Mouse (Mus musculus): Measurements from ENCODE around the gene Gabrr2.
A peak's percentile ranks its signal among the peaks of the same experiment; 100 is the strongest.

Gene Gabrr2

GRCm38 (mm10) chr4:33062981-33063380 lies at the start of gene Gabrr2:
Gene Gabrr2 (plus strand): TSS chr4:33062999.
- DNase-seq (ENCODE audit: low read depth, low spot score) = no peak

- DNase-seq (ENCODE audit: low read depth, low spot score) = peak; percentile 79
Measured at GRCm38 (mm10) chr4:33018361-33018999, 44.3 kb upstream of the Gabrr2 start.

- DNase-seq (ENCODE audit: low read depth, low spot score) = no peak
Measured at GRCm38 (mm10) chr4:33024420-33024819, 38.4 kb upstream of the Gabrr2 start.

- DNase-seq (ENCODE audit: low read depth, low spot score) = no peak
Measured at GRCm38 (mm10) chr4:33029104-33029503, 33.7 kb upstream of the Gabrr2 start.

- peak; percentile 6 for DNase-seq (ENCODE audit: low read depth, low spot score)
Measured at GRCm38 (mm10) chr4:33030264-33031194, 32.3 kb upstream of the Gabrr2 start.

- DNase-seq (ENCODE audit: low read depth, low spot score) = peak; percentile 76
Measured at GRCm38 (mm10) chr4:33031195-33031960, 31.4 kb upstream of the Gabrr2 start, which contains the start of gene Ube2j1. Gene Ube2j1 (plus strand): TSS chr4:33031416.

- no peak for DNase-seq (ENCODE audit: low read depth, low spot score)
Measured at GRCm38 (mm10) chr4:33032045-33032444, 30.8 kb upstream of the Gabrr2 start.

DNA sequence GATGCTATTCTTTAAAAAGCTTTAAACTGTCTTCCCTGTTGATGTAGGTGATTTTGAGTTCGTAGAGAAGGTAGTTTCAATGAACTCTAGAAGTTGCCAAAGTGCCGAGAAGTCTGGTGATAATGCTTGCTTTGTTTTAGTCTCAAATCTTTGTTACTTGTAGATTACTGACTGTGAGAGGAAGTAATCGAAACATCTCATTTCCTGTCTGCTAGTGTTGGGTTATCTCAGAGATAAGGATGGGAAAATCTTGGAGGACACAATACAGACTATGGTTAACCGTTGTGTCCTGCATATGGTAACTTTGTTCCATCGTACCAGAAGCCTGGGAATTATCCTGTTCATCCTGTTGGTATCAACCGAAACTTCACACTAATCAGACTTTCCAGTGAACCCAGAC lies 29.3 kb upstream of the Gabrr2 start:
- DNase-seq (ENCODE audit: low read depth, low spot score) = no peak

GRCm38 (mm10) chr4:33039826-33040225 lies 23.0 kb upstream of the Gabrr2 start:
- no peak for DNase-seq (ENCODE audit: low read depth, low spot score)

DNA sequence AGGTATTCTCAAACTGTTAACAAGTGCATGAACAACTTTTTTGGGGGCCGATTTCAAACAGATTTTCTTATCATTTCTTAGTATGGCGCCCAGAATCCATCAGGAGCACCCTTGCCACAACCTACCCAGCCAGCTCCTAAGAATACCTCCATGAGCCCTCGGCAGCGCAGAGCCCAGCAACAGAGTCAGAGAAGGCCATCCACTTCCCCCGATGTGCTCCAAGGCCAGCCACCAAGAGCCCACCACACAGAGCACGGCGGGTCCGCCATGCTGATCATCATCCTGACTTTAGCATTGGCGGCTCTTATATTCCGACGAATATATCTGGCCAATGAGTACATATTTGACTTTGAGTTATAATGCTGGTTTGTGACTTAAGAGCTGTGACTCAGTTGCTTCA lies 13.2 kb upstream of the Gabrr2 start:
- no peak for DNase-seq (ENCODE audit: low read depth, low spot score)

DNA sequence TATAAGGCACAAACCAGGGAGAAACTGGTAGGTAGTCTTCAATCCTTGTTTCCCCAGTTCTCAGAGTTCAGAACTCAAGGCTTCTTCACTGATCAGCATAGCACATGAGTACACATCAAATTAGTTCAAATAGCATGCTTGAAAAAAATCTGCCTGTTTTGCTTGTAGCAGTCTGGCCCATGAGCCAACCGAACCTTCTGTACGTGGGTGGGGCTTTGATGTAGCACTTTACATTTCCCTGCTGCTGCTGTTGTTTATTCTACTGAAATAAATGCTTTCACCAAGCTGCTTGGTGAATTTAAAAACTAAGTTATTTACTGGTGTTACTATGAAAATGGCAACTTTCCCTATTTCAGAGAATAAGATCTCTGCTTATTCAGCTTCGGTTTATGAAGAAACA lies 10.7 kb upstream of the Gabrr2 start:
- DNase-seq (ENCODE audit: low read depth, low spot score) = peak; percentile 50

- no peak for DNase-seq (ENCODE audit: low read depth, low spot score)
Measured at GRCm38 (mm10) chr4:33052650-33053049, 10.1 kb upstream of the Gabrr2 start.

- no peak for DNase-seq (ENCODE audit: low read depth, low spot score)
Measured at GRCm38 (mm10) chr4:33054426-33054825, 8.4 kb upstream of the Gabrr2 start.

DNA sequence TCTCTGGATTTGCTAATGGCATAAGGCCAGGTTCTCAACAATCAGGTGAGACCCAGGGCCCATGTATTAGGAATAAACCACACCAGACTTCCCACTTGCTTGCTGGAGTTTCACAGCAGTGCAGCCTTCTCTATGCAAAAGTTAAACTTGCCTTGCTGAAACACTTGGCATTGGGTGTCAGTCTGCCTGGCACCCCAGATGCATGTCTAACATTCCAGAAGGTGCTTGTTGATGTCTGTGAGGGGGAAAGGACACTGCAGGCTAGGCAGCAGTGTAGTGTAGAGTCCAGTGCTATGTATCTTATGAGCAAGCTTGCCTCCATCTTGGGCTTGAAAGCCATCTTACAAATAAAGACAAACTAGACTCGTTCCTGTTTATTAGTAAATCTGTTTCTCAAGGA lies 6.5 kb upstream of the Gabrr2 start:
- DNase-seq (ENCODE audit: low read depth, low spot score) = no peak

DNA sequence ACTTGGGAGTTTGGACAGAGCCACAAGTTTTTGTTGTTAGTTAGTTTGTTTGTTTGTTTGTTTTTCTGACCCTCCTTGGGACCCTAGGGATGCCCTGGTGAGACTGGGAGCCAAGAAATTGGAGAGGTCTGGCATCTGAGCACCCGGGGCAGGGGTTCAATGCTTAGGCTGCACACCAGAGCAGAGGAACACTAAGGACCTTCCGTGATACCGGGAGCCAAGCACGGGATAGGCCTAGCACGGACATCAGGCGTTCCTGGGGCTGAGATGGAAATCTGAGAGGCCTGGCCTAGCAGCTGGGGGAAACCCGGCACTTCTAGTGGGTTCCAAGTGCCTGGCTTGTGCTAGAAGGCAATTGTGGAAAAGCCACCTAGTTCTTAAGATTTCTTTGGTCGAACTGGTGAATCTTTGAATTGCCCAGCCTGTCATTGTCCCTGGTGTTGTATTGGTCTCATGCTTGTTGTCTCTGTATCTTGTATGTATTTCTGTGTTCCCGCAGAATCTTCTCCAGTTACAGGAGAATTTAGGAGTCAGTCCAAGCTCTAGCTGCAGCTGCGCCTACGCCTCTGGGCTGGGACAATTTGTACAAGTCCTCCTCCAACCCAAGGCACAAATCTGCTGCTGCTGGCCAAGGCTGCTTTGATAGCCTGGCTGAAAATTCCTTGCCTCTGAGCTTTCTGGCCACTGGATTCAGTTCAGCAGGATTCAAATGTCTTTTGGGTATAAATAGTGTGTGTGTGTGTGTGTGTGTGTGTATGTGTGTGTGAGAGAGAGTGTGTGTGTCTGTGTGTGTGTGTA lies 4.7 kb upstream of the Gabrr2 start:
- DNase-seq (ENCODE audit: low read depth, low spot score) = peak; percentile 59

DNA sequence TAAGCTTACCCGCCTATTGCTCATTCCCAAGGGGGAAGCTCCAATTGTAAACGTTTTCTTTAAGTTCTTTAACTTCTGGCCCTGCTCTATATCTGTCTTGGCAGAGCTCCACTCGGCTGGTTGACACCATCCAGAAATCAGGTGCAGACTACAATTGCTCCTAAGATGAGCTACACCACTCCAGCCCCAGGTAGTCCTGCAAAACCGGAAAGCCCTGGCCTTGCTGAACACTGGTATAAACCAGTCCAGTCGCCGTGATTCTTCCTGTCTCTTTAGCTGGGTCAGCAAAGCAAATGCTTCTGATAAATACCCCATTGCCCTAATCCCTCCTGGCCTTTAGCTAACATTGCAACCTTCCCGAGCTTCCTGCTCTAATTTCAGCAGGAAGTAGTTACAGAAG lies 1.6 kb upstream of the Gabrr2 start:
- DNase-seq (ENCODE audit: low read depth, low spot score) = no peak

DNA sequence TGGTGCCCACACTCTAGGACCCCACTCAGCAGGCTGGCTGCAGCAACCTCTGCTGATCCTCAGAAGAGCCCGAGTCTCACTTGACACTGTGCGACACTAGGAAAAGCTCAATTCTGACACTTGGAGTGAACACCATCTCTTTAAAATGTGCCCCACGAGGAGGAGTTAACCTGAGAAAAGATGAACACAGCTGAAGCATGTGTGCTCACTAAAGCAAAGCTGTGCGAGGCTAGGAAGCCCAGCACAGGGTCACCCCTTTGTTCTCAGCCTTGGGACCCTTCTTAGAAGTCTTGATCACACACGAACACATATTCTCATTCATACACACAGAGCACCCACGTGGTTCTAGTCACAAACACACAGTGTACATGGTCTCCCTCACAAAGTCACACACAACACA lies 2.2 kb downstream of the Gabrr2 start:
- DNase-seq (ENCODE audit: low read depth, low spot score) = no peak

DNA sequence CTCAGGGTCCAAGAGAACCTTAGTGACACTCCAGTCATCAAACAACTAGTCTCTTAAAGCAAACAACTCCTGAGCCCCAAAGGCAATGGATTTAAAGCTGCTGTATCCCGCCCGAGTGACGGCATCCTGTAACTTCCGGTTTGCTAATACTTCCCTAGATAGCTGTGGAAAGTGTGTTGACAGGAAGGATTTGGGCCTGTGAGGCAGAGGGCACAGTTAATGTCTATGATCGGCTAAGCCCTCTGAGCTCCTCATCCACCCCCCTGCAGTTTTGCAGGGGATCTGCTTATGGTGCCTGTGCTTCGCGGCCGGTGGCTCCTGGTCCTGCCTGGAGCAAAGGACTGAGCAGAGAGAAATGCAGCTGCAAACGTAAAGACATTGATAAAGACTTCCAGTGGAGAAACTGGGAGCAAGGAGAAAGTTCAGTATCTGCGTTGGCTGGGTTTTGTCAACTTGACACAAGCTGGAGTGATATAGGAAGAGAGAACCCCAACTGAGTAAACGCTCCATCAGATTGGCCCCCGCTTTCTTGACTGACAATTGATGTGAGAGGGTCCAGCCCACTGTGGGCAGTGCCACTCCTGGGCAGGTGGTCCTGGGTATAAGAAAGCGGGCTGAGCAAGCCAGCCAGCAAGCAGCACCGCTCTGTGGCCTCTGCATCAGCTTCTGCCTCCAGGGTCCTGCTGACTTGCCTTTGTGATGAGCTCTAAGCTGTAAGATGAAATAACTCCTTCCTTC lies 3.6 kb downstream of the Gabrr2 start:
- no peak for DNase-seq (ENCODE audit: low read depth, low spot score)

DNA sequence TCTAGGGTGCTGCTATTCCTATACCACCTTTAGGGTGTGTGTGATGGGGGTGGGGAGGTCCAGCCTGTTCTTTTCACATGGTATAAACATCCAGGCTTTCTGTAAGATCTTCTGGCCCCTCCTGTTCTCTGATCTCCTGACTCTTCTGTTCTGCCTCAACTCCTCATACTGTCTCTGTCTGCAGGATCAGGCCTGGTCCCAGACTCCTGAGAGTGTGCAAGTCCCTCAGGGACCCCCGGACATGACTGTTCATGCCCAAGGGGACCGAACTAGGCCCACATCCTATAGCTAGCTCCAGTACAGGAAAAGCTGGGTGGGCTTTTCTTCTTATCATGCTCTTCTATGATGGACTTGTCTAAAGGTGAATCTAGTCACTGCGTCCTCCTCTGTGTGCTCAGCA lies 4.5 kb downstream of the Gabrr2 start:
- DNase-seq (ENCODE audit: low read depth, low spot score) = no peak

DNA sequence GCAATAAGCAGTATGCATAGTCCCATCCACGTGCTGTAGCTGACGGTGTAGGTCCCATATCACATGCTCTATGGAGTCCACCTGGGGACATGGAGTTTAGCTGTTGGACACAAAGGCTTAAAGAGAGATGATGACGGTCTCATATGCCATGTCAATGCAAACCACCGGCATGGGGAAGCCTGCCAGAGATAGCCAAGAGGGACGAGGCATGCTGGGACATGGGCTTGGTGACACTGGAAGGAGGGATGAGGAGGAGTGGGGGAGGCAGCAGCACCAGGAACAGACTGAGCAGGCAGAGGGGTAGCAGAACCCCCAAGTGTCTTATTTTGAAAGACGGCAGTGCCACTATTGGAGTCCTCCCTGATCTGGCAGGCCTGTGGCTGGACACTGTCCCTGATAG lies 5.0 kb downstream of the Gabrr2 start:
- DNase-seq (ENCODE audit: low read depth, low spot score) = no peak

- peak; percentile 43 for DNase-seq (ENCODE audit: low read depth, low spot score)
Measured at GRCm38 (mm10) chr4:33068894-33069293, 6.1 kb downstream of the Gabrr2 start.

Measured in telencephalon, adult 2 months (tissue).